ENCODE assay signal across 8 mouse cellular contexts in genomic region chr1:80607546-80607945, GRCm38 (mm10).
"Had no signal": no experiment of that assay in that cellular context is flagged by ENCODE, and none has a peak within 500 bp of the region (broad histone marks: within the 10 kb centered on the region; RNA-seq: fewer than 3 reads in every experiment).

No protein-coding gene starts in this region.

- DNase-seq: kidney, postnatal 10 days; kidney, postnatal 4 days; left cerebral cortex, postnatal 4 days; lung, adult 18-20 months; lung, postnatal 4 days; midbrain, embryonic 14.5 days; right cerebral cortex, postnatal 14 days; thymus, postnatal 36 days had no signal
